Mouse (Mus musculus) embryonic facial prominence, embryonic 10.5 days (tissue): ENCODE data around the gene Cux1. TPM values are rescaled to one million over a fixed set of nuclear protein-coding genes. Genes with fewer than 3 reads are reported as not detected.
A peak's percentile ranks its signal among the peaks of the same experiment; 100 is the strongest.

Source experiments
- DNase-seq: peaks from one replicate; pipeline ENCODE4 v3.0.0-alpha.2; 2017; ENCODE audit warnings: low spot score
- H3K27ac ChIP-seq: fragments of 300-500 bp; sonication (generic); replicated peaks from 2 replicates; pipeline ENCODE4 v1.5.1; 2016; ENCODE audit warnings: mild to moderate bottlenecking
- H3K27me3 ChIP-seq: fragments of 300-500 bp; sonication (generic); replicated peaks from 2 replicates; pipeline ENCODE4 v1.6.1; 2016; ENCODE audit warnings: low read depth, mild to moderate bottlenecking; ENCODE audit not compliant: poor library complexity, severe bottlenecking
- H3K36me3 ChIP-seq: fragments of 300-500 bp; sonication (generic); replicated peaks from 2 replicates; pipeline ENCODE4 v1.6.1; 2016; ENCODE audit warnings: mild to moderate bottlenecking, moderate library complexity
- H3K4me1 ChIP-seq: fragments of 300-500 bp; sonication (generic); 2 replicates; pipeline ENCODE4 v1.6.1; 2016
- H3K4me3 ChIP-seq: fragments of 300-500 bp; sonication (generic); 2 replicates; pipeline ENCODE4 v1.5.1; 2016; ENCODE audit warnings: mild to moderate bottlenecking, moderate library complexity
- H3K9me3 ChIP-seq: fragments of 300-500 bp; sonication (generic); 2 replicates; pipeline ENCODE4 v1.6.1; 2016; ENCODE audit warnings: mild to moderate bottlenecking
- whole genome bisulfite sequencing: fragments of 180-500 bp; shearing (Covaris S2); methylation state at CpG from one replicate; pipeline ENCODE4 v1.1.7; 2016; 5-methylcytosine and 5-hydroxymethylcytosine counted together
- polyA plus RNA-seq: library from polyadenylated mRNA; unstranded; fragments of >200 nt; fragmentation: Nextera tagmentation; extraction: Ambion mirVana; gene quantifications from 2 replicates; pipeline ENCODE4 v1.2.1, GENCODE M21; 2016

Cux1 gene
- polyA plus RNA-seq, 1 experiment from 2014 or later: 75.3 TPM

GRCm38 (mm10) chr5:136417891-136418290, 149.4 kb downstream of the Cux1 start:
- DNase-seq: no peak
- Histone ChIP-seq H3K27me3 (no peaks in the 10 kb centered on the region), H3K9me3 (no peaks in the 10 kb centered on the region), H3K27ac (no peak overlapping the region), H3K36me3 (no peaks in the 10 kb centered on the region; the same call in 1 of the 2 replicates), H3K4me3 (no peak overlapping the region), H3K4me1 (peaks cover 21% of the 10 kb centered on the region)
- WGBS: 90% methylated on average over 4 of the region's 4 CpGs

GRCm38 (mm10) chr5:136414479-136414878, 152.8 kb downstream of the Cux1 start:
- no peak overlapping the region for H3K4me3 ChIP-seq
- no peaks in the 10 kb centered on the region; the same call in 1 of the 2 replicates for H3K36me3 ChIP-seq
- H3K27ac ChIP-seq: no peak overlapping the region
- H3K4me1 ChIP-seq: peaks cover 37% of the 10 kb centered on the region
- H3K27me3 ChIP-seq: no peaks in the 10 kb centered on the region
- DNase-seq: no peak
- WGBS: 77% methylated on average over 2 of the region's 2 CpGs
- no peaks in the 10 kb centered on the region for H3K9me3 ChIP-seq

GRCm38 (mm10) chr5:136410681-136411181, 156.6 kb downstream of the Cux1 start:
- WGBS: 54% methylated on average over 7 of the region's 7 CpGs
- no peaks in the 10 kb centered on the region for H3K27me3 ChIP-seq
- peaks cover 30% of the 10 kb centered on the region for H3K36me3 ChIP-seq
- peaks cover 7% of the 10 kb centered on the region; the same call in 1 of the 2 replicates for H3K9me3 ChIP-seq
- DNase-seq: peak; percentile 46
- no peak overlapping the region for H3K27ac ChIP-seq
- H3K4me1 ChIP-seq: peaks cover 34% of the 10 kb centered on the region
- H3K4me3 ChIP-seq: no peak overlapping the region

GRCm38 (mm10) chr5:136406357-136406756, 160.9 kb downstream of the Cux1 start:
- H3K4me1 ChIP-seq: peaks cover 30% of the 10 kb centered on the region
- peaks cover 44% of the 10 kb centered on the region for H3K36me3 ChIP-seq
- peaks cover 7% of the 10 kb centered on the region; the same call in 1 of the 2 replicates for H3K9me3 ChIP-seq
- DNase-seq: no peak
- no peak overlapping the region for H3K4me3 ChIP-seq
- no peak overlapping the region for H3K27ac ChIP-seq
- H3K27me3 ChIP-seq: no peaks in the 10 kb centered on the region

- DNase-seq: peak; percentile 82
- H3K36me3 ChIP-seq: peaks cover 44% of the 10 kb centered on the region
- 43% methylated on average over 19 of the region's 19 CpGs for WGBS
- H3K9me3 ChIP-seq: peaks cover 7% of the 10 kb centered on the region; the same call in 1 of the 2 replicates
- 0 out of 2 replicates have a peak overlapping the region, but pooled peaks have one; percentile 14 for H3K27ac ChIP-seq
- H3K27me3 ChIP-seq: no peaks in the 10 kb centered on the region
- peaks cover 18% of the 10 kb centered on the region for H3K4me1 ChIP-seq
- peak overlapping the region; percentile 15; the same call in 1 of the 2 replicates for H3K4me3 ChIP-seq
Measured at GRCm38 (mm10) chr5:136403565-136403961, 163.7 kb downstream of the Cux1 start.

GRCm38 (mm10) chr5:136402622-136403564, 164.4 kb downstream of the Cux1 start:
- 80% methylated on average over 15 of the region's 15 CpGs for WGBS
- H3K4me1 ChIP-seq: peaks cover 18% of the 10 kb centered on the region
- H3K9me3 ChIP-seq: peaks cover 5% of the 10 kb centered on the region; the same call in 1 of the 2 replicates
- no peak overlapping the region for H3K27ac ChIP-seq
- no peak for DNase-seq
- H3K36me3 ChIP-seq: peaks cover 37% of the 10 kb centered on the region
- H3K4me3 ChIP-seq: peak overlapping the region; percentile 15; the same call in 1 of the 2 replicates
- no peaks in the 10 kb centered on the region for H3K27me3 ChIP-seq

GRCm38 (mm10) chr5:136398706-136399105, 168.6 kb downstream of the Cux1 start:
- peaks cover 29% of the 10 kb centered on the region for H3K4me1 ChIP-seq
- H3K36me3 ChIP-seq: peaks cover 5% of the 10 kb centered on the region
- no peak for DNase-seq
- no peak overlapping the region for H3K27ac ChIP-seq
- no peaks in the 10 kb centered on the region for H3K27me3 ChIP-seq
- WGBS: 94% methylated on average over 3 of the region's 3 CpGs
- no peak overlapping the region for H3K4me3 ChIP-seq
- H3K9me3 ChIP-seq: no peaks in the 10 kb centered on the region

- no peaks in the 10 kb centered on the region for H3K27me3 ChIP-seq
Measured at GRCm38 (mm10) chr5:136396699-136397098, 170.6 kb downstream of the Cux1 start.

GRCm38 (mm10) chr5:136396256-136396655, 171.0 kb downstream of the Cux1 start:
- Histone ChIP-seq H3K36me3 (peaks cover 16% of the 10 kb centered on the region), H3K4me3 (no peak overlapping the region), H3K9me3 (no peaks in the 10 kb centered on the region), H3K27me3 (no peaks in the 10 kb centered on the region), H3K27ac (no peak overlapping the region), H3K4me1 (peaks cover 20% of the 10 kb centered on the region)
- no peak for DNase-seq
- WGBS: 85% methylated on average over 7 of the region's 7 CpGs

More at GRCm38 (mm10) chr5:136396699-136397098, 170.6 kb downstream of the Cux1 start:
- Histone ChIP-seq H3K9me3 (no peaks in the 10 kb centered on the region), H3K36me3 (peaks cover 15% of the 10 kb centered on the region), H3K27ac (no peak overlapping the region), H3K4me3 (no peak overlapping the region), H3K4me1 (peaks cover 20% of the 10 kb centered on the region)
- no peak for DNase-seq
- 86% methylated on average over 1 of the region's 1 CpGs for WGBS

- 81% methylated on average over 3 of the region's 3 CpGs for WGBS
- no peak for DNase-seq
Measured at GRCm38 (mm10) chr5:136395600-136396195, 171.6 kb downstream of the Cux1 start.

GRCm38 (mm10) chr5:136394517-136395212, 172.6 kb downstream of the Cux1 start:
- no peaks in the 10 kb centered on the region for H3K27me3 ChIP-seq
- DNase-seq: no peak
- H3K36me3 ChIP-seq: peaks cover 22% of the 10 kb centered on the region
- no peak overlapping the region for H3K4me3 ChIP-seq
- H3K9me3 ChIP-seq: no peaks in the 10 kb centered on the region
- H3K4me1 ChIP-seq: peaks cover 20% of the 10 kb centered on the region
- no peak overlapping the region for H3K27ac ChIP-seq
- WGBS: 89% methylated on average over 6 of the region's 6 CpGs

More at GRCm38 (mm10) chr5:136395600-136396195, 171.6 kb downstream of the Cux1 start:
- H3K4me1 ChIP-seq: peaks cover 20% of the 10 kb centered on the region
- no peak overlapping the region for H3K27ac ChIP-seq
- H3K4me3 ChIP-seq: no peak overlapping the region
- H3K9me3 ChIP-seq: no peaks in the 10 kb centered on the region
- H3K36me3 ChIP-seq: peaks cover 20% of the 10 kb centered on the region
- no peaks in the 10 kb centered on the region for H3K27me3 ChIP-seq

- no peaks in the 10 kb centered on the region for H3K9me3 ChIP-seq
- 92% methylated on average over 2 of the region's 2 CpGs for WGBS
- DNase-seq: no peak
- H3K36me3 ChIP-seq: peaks cover 27% of the 10 kb centered on the region
- H3K4me3 ChIP-seq: no peak overlapping the region
- peaks cover 20% of the 10 kb centered on the region for H3K4me1 ChIP-seq
- H3K27me3 ChIP-seq: no peaks in the 10 kb centered on the region
- no peak overlapping the region for H3K27ac ChIP-seq
Measured at GRCm38 (mm10) chr5:136393621-136394020, 173.7 kb downstream of the Cux1 start.
